Mouse (Mus musculus) right cerebral cortex, postnatal 36 days (tissue): ENCODE data around the gene Arhgap10.
A peak's percentile ranks its signal among the peaks of the same experiment; 100 is the strongest.

Experiments used
- DNase-seq, 2 experiments: peaks; one replicate each; pipeline ENCODE4 v3.0.0; 2022; ENCODE audit warnings: low spot score in 2 of 2, mixed read lengths in 1 of 2

Gene Arhgap10

DNA sequence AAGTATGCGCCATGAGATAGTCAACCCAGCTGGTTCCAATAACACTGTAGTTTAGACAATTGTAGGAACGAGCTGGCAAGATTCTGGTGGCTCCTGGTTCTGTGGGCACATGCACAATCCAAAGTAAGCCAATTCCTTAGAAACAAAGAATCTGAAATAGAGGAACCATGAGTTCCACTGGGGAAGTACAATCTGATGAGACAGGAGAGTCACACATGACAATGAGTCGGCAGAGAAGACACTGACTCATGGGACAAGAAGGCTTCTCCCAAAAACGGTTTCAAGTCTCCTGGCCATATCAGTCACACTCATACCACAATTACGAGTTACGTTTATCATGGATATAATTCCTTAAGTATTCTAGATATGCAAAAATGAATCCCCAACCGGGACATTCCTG is 75.3 kb downstream of the Arhgap10 start:
- no peak for DNase-seq

DNA sequence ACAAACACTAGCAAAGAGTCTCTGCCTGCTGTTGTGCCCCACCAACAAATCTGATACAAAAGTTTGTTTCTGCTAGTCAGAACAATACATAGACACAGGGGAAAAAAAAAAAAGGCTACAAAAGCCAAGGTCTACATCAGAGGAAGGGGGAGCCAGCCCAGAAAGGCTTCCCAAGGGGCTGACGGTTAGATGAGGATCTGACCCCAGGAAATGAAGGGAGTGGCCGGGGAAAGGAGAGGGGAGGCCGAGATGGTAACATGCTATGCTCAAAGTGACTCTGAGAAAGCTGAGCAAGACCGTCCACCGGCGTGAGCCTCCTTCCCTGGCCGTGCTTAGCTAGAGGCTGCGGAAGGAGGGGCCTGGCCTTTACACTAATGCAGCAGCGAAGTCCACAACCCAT is 76.8 kb downstream of the Arhgap10 start:
- DNase-seq, result no peak

DNA sequence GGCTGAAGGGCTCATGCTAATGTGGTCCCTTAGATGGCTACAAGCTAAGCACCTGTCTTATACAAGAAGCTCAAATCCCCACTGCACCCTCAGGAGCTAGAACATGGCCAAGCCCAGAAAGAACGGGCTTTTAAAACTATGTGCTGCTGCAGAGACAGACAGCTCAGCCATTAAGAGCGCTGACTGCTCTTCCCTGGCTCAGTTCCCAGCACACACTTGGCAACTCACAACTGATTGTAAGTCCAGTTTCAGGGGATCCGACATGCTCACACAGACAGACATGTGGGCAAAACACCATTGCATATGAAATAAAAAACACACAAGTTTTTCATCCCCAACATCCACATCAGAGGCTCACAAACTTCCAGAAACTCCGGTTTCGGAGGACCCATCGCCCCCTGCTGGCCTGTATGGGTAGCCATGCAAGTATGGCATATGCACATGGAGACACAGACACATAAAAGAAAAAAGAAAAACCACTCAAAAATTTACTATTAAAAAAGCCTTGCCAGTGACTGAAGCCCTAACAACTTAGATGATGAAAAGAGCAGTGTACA is 77.4 kb downstream of the Arhgap10 start:
- no peak for DNase-seq

DNA sequence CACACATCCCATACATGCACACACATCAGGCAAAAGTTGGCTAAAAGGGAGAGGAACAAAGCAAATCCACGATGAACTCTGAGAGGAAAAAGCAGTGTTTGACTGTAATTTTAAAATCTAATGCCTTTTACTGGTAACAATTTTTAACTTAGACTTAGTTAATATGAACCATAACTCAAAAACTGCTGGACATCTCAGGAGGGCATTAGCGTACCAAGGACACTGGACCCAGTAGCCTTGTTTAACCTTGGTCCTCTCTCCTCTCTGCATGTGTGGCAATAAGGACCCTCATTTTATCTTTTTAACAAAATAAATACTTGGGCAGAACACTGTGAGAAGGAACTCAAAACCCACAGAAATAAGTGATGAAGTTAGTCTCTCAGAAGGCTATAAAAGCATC is 78.1 kb downstream of the Arhgap10 start:
- no peak for DNase-seq

DNA sequence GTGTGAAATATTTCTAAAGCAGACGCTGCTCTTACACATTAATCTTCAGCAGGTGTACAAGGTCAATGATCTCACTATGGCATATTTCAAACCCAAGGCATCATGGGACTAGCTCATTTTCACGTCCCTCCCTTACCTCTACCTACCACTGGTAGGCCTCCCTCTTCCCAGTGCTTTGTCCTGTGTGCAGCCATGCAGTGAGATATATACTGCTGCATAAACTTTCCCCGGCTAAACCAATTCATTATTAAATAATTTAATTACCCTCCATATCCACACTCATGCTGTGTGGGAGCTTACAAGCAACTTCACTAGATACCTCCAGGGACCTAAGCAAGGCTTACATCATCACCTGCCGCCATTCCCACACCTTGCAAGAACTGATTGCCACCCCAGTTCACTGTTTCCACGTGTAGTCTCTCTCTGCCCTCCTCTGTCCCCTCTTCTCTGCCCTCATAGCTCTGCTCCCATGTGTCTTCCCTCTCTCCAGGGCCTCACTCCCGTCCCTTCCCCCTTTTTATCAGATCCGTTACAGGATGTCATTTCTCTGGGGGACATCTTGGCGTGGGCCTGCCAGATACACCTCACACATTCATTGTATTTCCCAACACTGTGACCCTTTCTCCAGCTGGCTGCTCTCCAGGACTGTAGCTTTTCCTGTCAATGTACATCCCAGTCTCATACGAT is 79.8 kb downstream of the Arhgap10 start:
- DNase-seq, result no peak

DNA sequence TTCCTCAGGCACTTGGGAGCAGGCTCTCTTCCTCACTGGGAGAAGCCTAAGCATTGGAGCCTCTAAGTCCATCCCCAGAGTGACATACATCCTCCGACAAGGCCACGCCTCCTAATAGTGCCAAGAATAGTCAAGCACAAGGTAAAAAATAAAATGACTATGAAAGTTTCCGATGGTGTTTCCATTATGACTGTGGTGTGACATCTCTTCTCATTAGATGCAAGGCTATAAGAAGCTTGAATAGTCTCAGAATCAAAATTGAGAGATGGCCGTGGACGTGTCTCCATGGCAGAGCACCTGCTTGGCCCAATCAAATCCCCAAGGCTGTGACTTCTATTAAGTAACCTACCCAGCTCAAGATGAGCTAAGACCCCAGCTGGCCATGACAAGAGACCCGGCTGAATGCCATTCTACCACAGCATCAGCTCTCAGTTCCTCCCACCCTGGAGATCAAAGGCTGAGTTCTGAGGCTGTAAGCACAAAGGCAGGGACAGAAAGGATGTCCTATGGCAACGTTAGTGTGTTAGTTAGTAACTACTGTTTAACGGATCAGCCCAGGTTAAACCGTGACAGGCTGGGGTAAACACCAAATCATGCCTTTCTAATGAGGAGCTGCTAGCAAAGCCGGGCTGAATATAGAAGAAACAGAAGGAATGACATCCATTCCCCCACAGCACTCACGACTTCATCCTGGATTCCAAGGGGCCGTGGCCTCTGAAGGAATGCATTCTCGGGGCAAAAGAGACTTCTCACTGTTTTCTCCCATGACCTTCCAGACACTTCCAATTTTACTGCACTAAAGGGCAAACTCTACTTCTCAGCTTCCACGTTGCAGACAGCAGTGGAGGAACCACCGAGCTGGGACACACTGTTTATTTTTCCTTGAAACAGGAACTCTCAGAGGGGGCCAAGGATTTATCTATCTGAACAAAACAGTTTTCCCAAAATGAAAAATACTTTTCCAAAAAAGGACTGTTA is 81.5 kb downstream of the Arhgap10 start:
- DNase-seq, result no peak

DNA sequence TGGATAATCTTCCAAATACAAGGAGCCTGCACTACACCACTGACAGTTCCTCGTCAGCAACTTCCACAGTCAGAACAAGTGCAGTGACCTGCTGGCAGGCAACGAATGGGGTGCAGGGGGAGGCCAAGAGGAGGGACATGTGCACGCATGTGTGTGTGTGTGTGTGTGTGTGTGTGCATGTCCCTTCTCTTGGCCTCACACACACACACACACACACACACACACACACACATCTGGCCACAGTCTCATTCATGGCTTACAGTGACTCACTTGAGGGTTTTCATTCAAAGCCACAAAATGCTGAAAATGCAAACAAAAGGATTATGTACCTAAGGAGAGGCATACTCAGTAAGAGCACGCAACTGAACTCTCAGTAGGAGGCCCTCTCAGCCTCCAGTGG is 84.5 kb downstream of the Arhgap10 start:
- no peak for DNase-seq

DNA sequence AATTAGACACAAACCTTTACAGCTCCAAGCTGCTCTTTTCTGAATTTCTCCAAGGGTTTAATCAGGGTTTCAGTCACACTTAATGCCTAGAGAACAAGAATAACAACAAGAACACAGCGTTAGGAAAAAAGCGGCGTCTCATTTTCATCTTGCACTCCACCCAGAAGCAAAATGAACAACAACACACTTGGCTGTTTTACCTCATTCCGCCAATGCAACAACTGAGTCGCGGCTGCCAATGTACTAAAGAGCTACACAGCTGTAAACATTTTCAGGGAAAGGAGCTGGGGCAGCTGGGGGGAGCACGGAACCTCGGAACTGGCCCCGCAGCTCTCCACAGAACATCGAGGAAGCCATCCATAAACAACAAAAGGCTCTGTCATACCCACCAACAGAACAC is 85.0 kb downstream of the Arhgap10 start:
- DNase-seq, result no peak

DNA sequence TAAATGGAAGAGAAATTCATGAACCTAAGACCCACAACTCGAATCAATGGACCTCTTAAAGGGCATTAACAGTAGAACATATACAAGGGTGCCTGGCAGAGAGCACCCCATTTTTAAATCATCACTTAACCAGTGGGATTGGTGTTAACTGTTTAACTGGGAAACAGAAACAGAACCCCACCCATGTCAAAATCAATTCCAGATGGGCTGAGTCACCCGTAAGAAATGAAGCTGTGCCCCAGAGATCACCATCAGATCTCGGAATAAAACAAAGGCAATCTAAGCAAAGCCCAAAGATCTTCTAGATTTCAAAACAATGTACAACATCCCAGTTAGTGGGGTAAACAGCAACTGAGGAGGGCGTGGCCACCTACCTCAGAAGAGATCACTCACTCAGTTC is 89.3 kb downstream of the Arhgap10 start:
- no peak for DNase-seq

DNA sequence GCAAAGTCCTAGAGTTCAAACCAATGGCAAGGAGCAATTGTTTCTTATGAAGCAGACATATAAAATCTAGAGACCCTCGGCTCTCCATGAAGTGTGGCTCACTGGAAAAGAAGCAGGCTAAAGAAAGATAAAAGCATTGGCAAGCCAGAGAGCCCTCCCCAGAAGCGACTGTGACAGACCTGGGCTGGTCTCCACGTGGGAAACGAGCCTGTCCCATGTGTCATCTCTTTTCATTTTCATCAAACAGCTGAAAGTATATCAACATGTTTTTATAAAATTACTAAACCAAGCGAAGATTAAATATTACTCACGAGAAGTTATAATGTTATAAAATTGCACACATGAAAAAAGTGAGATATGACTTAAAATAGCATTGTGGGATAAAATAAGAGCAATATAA is 89.7 kb downstream of the Arhgap10 start:
- no peak for DNase-seq

DNA sequence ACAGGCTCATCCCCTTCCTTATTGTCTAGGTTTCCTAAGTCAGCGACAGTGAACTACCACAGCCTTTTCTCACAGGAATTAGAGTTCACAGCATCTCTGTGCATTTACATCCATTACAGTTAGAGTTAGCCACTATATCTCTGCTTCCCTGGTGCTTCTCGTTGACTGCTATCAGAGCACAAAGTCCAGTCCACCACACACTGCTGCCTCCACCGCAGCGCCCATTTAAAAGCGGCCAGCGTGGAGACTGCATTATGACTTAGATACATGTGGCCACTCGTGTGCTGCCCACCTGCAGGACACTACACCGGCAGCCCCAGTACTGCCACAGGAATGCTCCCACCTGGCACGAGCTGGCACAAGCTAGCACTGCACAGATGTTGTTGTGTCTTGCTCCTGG is 90.3 kb downstream of the Arhgap10 start:
- no peak for DNase-seq

DNA sequence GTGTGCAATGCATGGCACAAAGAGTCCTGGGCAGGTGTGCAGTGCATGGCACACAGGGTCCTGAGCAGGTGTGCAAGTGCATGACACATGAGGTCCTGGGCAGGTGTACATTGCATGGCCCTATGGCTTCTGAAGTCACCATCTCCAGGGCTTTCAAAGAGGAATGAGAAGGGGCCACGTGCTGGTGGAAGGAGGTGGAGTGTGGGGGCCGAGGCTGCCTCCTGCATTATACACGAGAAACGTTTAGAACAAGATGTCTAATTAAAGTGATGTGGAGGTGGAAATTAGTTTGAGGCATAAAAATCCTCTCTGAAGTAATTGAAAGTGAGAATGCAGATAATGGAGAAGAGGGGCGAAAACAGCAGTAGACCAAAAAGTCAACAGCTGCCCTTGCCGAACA is 93.9 kb downstream of the Arhgap10 start:
- DNase-seq, result peak; percentile 38 to 69

DNA sequence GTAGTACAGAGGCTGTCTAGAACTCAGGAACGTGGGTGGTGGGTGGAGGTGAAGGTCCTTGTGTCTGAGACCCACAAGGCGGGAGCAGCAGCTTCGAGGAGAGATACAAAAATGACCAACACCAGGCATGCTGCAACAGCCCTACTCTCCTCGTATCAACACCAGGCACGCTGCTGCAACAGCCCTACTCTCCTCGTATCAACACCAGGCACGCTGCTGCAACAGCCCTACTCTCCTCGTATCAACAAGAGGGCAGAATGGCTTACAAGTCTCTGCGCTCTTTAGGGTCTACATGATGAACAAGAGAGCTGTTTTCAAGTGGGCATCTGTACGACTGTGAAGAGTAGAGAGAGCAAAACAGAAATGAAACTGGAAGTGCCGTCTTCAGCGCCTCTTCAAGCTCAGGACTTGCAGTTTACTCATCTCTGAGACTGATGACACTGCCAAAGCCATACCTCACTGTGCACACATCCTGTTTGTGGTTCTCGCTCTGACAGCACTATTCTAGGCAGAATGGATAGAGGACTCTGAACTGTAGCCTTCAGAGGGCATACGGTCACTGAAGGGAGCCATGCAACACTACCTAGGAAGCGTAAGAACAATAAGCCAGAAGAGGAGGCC is 95.0 kb downstream of the Arhgap10 start:
- DNase-seq, result no peak

DNA sequence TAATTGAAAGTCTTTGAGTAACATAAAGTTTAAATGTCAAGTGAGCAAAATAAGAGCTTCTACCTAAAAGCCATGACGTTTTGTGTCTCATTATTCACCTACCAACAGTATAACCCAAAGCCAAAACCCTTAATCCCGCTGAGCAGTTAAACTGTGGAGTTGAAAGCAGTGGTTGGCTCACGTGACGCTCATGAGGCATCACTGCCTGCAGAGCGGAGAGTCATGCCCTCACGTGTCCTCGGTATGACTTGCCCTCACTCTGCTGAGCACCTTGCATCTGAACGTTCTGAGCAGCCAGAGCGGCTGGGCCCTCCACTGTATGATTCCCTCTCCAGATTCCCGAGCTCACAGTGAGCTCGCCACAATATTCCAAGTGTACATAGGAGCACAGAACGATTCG is 96.2 kb downstream of the Arhgap10 start:
- DNase-seq, result no peak

DNA sequence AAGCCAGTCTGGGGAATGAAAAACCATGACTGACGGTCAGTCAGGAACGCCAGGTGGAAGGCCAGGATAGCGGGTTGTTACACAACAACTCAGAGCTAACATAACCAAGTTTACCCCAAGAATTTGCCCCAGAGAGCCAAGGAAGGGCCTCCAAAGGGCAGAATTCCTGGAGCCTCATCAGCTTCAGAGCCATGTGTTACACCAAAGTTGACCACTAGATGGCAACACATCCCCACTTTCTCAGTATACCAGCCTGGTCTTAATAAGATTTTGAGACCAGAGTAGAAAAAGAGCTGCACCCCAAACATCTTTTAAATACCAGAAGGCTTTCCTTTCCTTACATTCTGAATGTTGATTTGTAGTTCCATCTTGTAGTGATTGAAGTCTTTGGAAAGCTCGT is 98.0 kb downstream of the Arhgap10 start:
- DNase-seq, result peak in 1 of 2 experiments; percentile 23

DNA sequence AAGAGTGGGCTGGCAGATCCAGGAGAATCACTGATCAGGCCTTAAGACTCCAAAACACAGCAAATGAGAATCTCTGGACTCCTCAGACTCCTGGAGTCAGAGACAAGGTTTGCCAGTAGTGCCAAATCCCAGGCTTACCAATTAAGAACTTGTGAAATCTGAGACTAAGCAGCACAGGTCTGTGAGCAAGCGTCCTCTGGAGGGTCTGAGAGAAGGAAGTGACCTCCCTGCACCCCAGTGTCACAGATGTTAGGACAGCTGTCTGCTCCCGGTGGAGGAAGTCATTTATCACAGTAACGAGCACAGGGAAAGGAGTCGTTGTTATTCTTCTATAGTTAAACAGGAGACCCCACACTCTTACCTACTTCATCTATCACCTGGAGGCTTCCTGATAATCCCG is 101.0 kb downstream of the Arhgap10 start:
- no peak for DNase-seq

DNA sequence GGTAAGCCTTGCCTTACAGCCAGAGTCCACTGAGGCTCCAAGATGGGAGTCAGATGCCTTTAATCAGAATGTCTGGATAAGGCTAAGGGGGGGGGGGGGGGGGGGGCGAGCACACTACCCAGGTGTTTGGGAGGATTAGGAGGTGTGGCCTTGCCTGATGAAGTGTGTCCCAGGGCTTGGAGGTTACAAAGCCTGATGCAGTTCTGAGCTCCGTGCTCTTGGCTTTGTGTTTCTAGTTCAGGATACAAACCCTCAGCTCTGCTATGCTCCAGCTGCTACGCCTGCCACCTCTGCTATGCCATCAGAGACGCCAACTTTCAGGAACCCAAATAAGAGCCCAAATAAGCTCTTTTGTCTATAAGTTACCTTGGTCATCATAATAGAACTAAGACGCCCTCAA is 101.7 kb downstream of the Arhgap10 start:
- no peak for DNase-seq

DNA sequence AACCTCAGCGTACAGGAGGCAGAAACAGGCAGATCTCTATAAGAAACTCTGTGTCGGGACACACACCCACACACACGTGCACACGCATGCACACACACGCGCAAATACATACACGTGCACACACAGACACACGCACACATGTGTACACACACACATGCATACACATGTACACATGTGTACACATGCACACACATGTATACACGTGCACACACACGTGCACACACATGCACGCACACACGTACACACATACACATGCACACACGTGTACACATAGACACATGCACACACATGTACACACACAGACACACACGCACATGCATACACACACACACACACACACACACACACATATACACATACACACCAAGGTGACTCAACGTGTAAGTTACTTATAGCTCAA is 106.5 kb downstream of the Arhgap10 start:
- DNase-seq, result no peak

DNA sequence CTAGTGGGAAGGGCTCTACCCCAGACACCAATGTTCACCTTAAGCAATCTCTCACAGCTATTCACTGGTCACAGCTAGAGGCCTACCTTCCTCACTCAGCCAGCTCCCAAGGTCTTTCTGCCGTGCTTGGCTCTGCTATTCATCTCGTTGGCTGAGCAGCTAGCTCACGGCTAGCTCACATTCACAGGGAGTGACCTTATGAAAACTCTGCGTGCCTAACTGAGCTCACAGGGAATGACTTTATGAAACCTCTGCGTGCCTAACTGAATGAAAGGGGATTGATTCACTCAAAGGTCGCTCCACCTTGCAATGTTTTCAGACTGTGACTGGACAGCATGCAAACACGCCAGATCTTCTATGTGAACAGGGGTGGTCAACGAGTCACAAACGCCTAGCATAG is 107.4 kb downstream of the Arhgap10 start:
- DNase-seq, result no peak

DNA sequence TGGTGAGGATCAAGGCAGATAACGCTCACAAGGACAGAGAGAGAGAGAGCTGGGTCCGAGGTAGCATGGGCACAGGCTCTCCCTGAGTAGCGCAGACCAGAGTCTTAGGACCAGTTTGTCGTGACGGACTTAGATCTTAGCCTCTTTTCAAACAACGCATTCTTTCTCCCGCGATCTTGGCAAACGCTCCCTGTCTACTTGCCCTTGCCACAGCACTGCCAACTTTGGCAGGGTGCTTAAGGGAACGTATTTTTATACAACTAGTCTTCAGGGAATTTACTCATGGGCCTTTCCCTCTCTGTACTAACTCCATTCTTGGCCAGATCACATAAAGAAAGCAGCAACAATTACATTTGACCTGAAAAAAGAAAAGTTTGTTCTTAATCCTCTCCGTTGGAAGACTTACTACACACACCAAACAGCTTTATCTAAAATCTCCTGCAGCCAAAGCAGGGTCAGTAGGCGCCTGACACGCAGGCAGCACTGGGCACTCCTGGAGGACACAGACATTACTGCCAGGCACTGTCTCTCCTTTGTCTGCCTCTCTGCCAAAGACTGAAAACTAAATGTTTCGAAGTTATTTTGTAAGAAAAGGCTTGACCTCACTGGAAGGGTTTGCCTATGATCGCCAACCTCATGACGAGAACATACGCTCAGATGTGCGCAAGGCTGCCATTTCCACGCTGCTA is 109.1 kb downstream of the Arhgap10 start:
- no peak for DNase-seq

DNA sequence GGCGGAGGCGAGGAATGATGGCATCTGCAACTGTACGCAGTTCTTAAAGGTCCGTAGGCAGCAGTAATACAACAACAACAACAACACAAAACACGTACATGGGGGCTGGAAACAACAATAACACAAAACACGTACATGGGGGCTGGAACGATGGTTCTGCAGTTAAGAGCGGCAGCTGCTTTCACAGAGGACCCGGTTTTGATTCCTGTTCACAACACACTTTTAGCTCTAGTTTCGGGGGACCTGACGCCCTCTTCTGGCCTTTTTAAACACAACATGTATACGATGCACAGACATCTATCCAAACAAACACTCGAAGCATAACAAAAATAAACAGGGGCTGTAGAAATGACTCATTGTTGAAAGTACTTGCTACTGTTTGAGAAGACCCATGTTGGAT is 110.9 kb downstream of the Arhgap10 start:
- no peak for DNase-seq

DNA sequence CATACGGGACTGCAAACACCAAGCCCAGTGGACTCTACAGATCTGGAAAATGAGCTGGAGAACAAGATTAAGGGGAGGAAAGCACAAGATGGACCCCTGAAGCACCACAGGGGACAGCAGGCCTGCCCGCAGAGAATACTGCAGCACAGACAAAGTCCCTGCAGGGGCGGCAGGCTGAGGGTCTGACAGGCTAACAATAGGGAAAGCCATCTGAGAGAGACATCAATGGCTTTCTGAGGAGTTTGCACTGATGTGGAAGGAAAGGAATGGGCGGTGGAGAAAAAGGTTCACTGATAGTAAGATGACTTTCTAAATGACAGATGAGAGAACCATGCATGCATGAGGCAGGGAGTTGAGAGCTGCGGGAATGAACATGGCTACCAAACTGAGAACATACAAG is 111.3 kb downstream of the Arhgap10 start:
- no peak for DNase-seq
